Comparison of ENCODE assay signal across 16 mouse cellular contexts in genomic region chr5:105493377-105493776, GRCm38 (mm10). TPM values are rescaled to one million over a fixed set of nuclear protein-coding genes. Genes with fewer than 3 reads are reported as not detected.
A peak's percentile ranks its signal among the peaks of the same experiment; 100 is the strongest.
DNase-seq lines count a peak whose midpoint lies in the region; ATAC-seq lines count a peak whose summit lies in the region.
"Had no signal": no experiment of that assay in that cellular context is flagged by ENCODE, and none has a peak within 500 bp of the region (broad histone marks: within the 10 kb centered on the region; RNA-seq: fewer than 3 reads in every experiment).

No protein-coding gene starts in this region.

- peaks cover 18% of the 10 kb centered on the region for H3K27me3 ChIP-seq in hindbrain, embryonic 13.5 days
- 0 out of 2 replicates have a peak, but pooled peaks cover 3% of the 10 kb centered on the region for H3K27me3 ChIP-seq in hindbrain, embryonic 16.5 days (replicated peaks; ENCODE audit: control insufficient read depth, insufficient read depth, low read length)
- H3K27me3 ChIP-seq in midbrain, embryonic 12.5 days = peaks cover 42% of the 10 kb centered on the region
- H3K27me3 ChIP-seq: intestine, embryonic 15.5 days had no signal

- H3K4me2 ChIP-seq in hindbrain, embryonic 13.5 days = no peak overlapping the region
- no peak overlapping the region for H3K4me2 ChIP-seq in hindbrain, embryonic 16.5 days (ENCODE audit: low read length)
- no peak overlapping the region for H3K4me2 ChIP-seq in midbrain, embryonic 12.5 days (replicated peaks)
- H3K4me2 ChIP-seq: intestine, embryonic 15.5 days; kidney, embryonic 15.5 days; liver, embryonic 15.5 days had no signal

- peaks cover 42% of the 10 kb centered on the region for H3K4me1 ChIP-seq in hindbrain, embryonic 13.5 days (replicated peaks)
- H3K4me1 ChIP-seq in hindbrain, embryonic 16.5 days (ENCODE audit: control insufficient read depth, insufficient read depth, low read depth, low read length) = peaks cover 18% of the 10 kb centered on the region
- H3K4me1 ChIP-seq in midbrain, embryonic 12.5 days = peaks cover 51% of the 10 kb centered on the region

- peaks cover 9% of the 10 kb centered on the region for H3K36me3 ChIP-seq in hindbrain, embryonic 13.5 days
- 0 out of 2 replicates have a peak, but pooled peaks cover 2% of the 10 kb centered on the region for H3K36me3 ChIP-seq in hindbrain, embryonic 16.5 days (ENCODE audit: control insufficient read depth, insufficient read depth, low read length)
- no peaks in the 10 kb centered on the region for H3K36me3 ChIP-seq in midbrain, embryonic 12.5 days
- H3K36me3 ChIP-seq: heart, embryonic 10.5 days; intestine, embryonic 15.5 days; kidney, embryonic 15.5 days; liver, embryonic 15.5 days had no signal

- no peak overlapping the region for H3K9ac ChIP-seq in hindbrain, embryonic 13.5 days
- H3K9ac ChIP-seq in hindbrain, embryonic 16.5 days (ENCODE audit: low read depth, low read length) = no peak overlapping the region
- no peak overlapping the region for H3K9ac ChIP-seq in midbrain, embryonic 12.5 days (replicated peaks)
- H3K9ac ChIP-seq: intestine, embryonic 15.5 days; kidney, embryonic 15.5 days; liver, embryonic 15.5 days had no signal

- WGBS in hindbrain, embryonic 13.5 days = 82% methylated on average over 7 of the region's 7 CpGs
- 83% methylated on average over 7 of the region's 7 CpGs for WGBS in hindbrain, embryonic 16.5 days
- whole genome bisulfite sequencing in midbrain, embryonic 12.5 days = 68% methylated on average over 7 of the region's 7 CpGs

- H3K27ac ChIP-seq in hindbrain, embryonic 13.5 days = peak overlapping the region; percentile 35
- H3K27ac ChIP-seq in hindbrain, embryonic 16.5 days (ENCODE audit: low read depth, low read length) = no peak overlapping the region
- peak overlapping the region; percentile 22 for H3K27ac ChIP-seq in midbrain, embryonic 12.5 days (replicated peaks)
- H3K27ac ChIP-seq: heart, embryonic 10.5 days; intestine, embryonic 15.5 days; kidney, embryonic 15.5 days; liver, embryonic 15.5 days had no signal

- DNase-seq in thymus, postnatal 0 days (ENCODE audit: low spot score) = peak; percentile 33
- DNase-seq in thymus, postnatal 10 days (ENCODE audit: low spot score in 2 of 2) = no peak
- no peak for DNase-seq in cerebellum, adult 9-11 months
- DNase-seq in urinary bladder, adult 2 months (ENCODE audit: low spot score) = no peak
- DNase-seq in cerebellum, postnatal 4 days (ENCODE audit: low spot score in 2 of 2) = no peak
- DNase-seq: gastrocnemius, postnatal 36 days; right cerebral cortex, postnatal 25 days had no signal

- no peak overlapping the region for H3K4me3 ChIP-seq in hindbrain, embryonic 13.5 days
- no peak overlapping the region for H3K4me3 ChIP-seq in hindbrain, embryonic 16.5 days (ENCODE audit: low read length)
- no peak overlapping the region for H3K4me3 ChIP-seq in midbrain, embryonic 12.5 days
- H3K4me3 ChIP-seq: erythroblast, embryonic 14.5 days; heart, embryonic 10.5 days; intestine, embryonic 15.5 days; kidney, embryonic 15.5 days; liver, embryonic 15.5 days had no signal

- H3K9me3 ChIP-seq in hindbrain, embryonic 13.5 days = no peaks in the 10 kb centered on the region
- no peaks in the 10 kb centered on the region for H3K9me3 ChIP-seq in hindbrain, embryonic 16.5 days (ENCODE audit: control insufficient read depth, low read length)
- H3K9me3 ChIP-seq in midbrain, embryonic 12.5 days = no peaks in the 10 kb centered on the region
- H3K9me3 ChIP-seq: heart, embryonic 10.5 days; intestine, embryonic 15.5 days; kidney, embryonic 15.5 days; liver, embryonic 15.5 days had no signal

- no peak for ATAC-seq in hindbrain, embryonic 13.5 days (ENCODE audit: low FRiP score)
- ATAC-seq in hindbrain, embryonic 16.5 days = no peak
- no peak for ATAC-seq in midbrain, embryonic 12.5 days (ENCODE audit: low FRiP score, low read depth)
- ATAC-seq: intestine, embryonic 15.5 days; lung, postnatal 0 days had no signal

RNA-seq across cellular contexts. Expression of gene Lrrc8c, which starts 25.8 kb away (rescaled TPM):
- polyA plus RNA-seq in hindbrain, embryonic 13.5 days (2015; fragmentation: Nextera tagmentation; extraction: Ambion mirVana) = 11.8 and 14.0 TPM in 2 replicates
- polyA plus RNA-seq in hindbrain, embryonic 16.5 days (2015; fragmentation: Nextera tagmentation; extraction: Ambion mirVana) = 14.1 and 15.1 TPM in 2 replicates
- 24.5 and 26.2 TPM in 2 replicates for polyA plus RNA-seq in thymus, postnatal 0 days (2015; fragmentation: Nextera tagmentation; extraction: Ambion mirVana)
- polyA plus RNA-seq in midbrain, embryonic 12.5 days (2016; fragmentation: Nextera tagmentation; extraction: Ambion mirVana) = 9.4 and 11.0 TPM in 2 replicates
- polyA plus RNA-seq in urinary bladder, adult 2 months (2012; rRNA removed) = 7.1 and 7.9 TPM in 2 replicates
